Mouse (Mus musculus) embryonic stem cell, embryonic (primary cell): Measurements from ENCODE around the gene Prr32.

Experiments
- CTCF ChIA-PET, 4 experiments: fragments of 300-600 bp in 2 of 4; fragments of 350-600 bp in 2 of 4; sonication (Branson Sonifier 250); formaldehyde crosslinking; loops; one replicate each; lab custom pipeline; 2022; ENCODE audit warnings: inconsistent platforms in 2 of 4; lab: Charles Lee
- POLR2A ChIA-PET, 4 experiments: fragments of 300-600 bp in 2 of 4; fragments of 350-600 bp in 2 of 4; sonication (Branson Sonifier 250); formaldehyde crosslinking; loops; one replicate each; lab custom pipeline; 2022; ENCODE audit warnings: antibody characterized with exemption in 4 of 4, inconsistent platforms in 1 of 4; lab: Charles Lee

The Prr32 gene

GRCm38 (mm10) chrX:45090604-45091003 lies at the start of gene Prr32:
Prr32 (plus strand) TSS chrX:45090904.
- CTCF ChIA-PET = no interaction called here
- POLR2A ChIA-PET = no interaction called here
